Mouse (Mus musculus) liver, embryonic 14.5 days (tissue): ENCODE measurements around the gene Gm6880. TPM values are rescaled to one million over a fixed set of nuclear protein-coding genes. Genes with fewer than 3 reads are reported as not detected.
"Not testable (repeated sequence)": the region's sequence is repeated elsewhere in the genome, so short reads cannot be mapped to it uniquely, and the experiment has no call there.

ENCODE experiments used
- ATAC-seq: fragments of 200-750 bp; cut with Nextera tagmentation; 2 replicates; pipeline ENCODE4 v1.8.0; 2017; ENCODE audit warnings: moderate number of reproducible peaks, mild to moderate bottlenecking, moderate library complexity; ENCODE audit not compliant: insufficient read depth
- DNase-seq, 3 experiments: peaks; one replicate each; pipeline ENCODE4 v3.0.0-alpha.2; 2012 to 2013; ENCODE audit warnings: low read depth in 3 of 3, low spot score in 3 of 3
- H3K27ac ChIP-seq: fragments of 300-500 bp; sonication (generic); 2 replicates; pipeline ENCODE4 v1.5.1; 2014; ENCODE audit warnings: moderate library complexity, mild to moderate bottlenecking, control low read depth, inconsistent platforms
- H3K27me3 ChIP-seq: fragments of 300-500 bp; sonication (generic); 2 replicates; pipeline ENCODE4 v1.6.1; 2014; ENCODE audit warnings: mild to moderate bottlenecking, low read length, moderate library complexity; ENCODE audit not compliant: control insufficient read depth, insufficient read depth
- H3K36me3 ChIP-seq: fragments of 300-500 bp; sonication (generic); replicated peaks from 2 replicates; pipeline ENCODE4 v1.6.1; 2014; ENCODE audit warnings: low read depth; ENCODE audit not compliant: control insufficient read depth, insufficient read depth
- H3K4me1 ChIP-seq, 2 experiments: fragments of 200-500 bp in 1 of 2; fragments of 300-500 bp in 1 of 2; sonication (generic) in 1 of 2; replicated peaks; 2 replicates each; pipeline ENCODE4 v1.6.1; 2012 to 2014; ENCODE audit warnings: antibody characterized with exemption in 1 of 2, inconsistent platforms in 1 of 2, low read length in 1 of 2; ENCODE audit not compliant: control insufficient read depth in 2 of 2, insufficient read depth in 2 of 2
- H3K4me2 ChIP-seq: fragments of 300-500 bp; sonication (generic); 2 replicates; pipeline ENCODE4 v1.6.1; 2014; ENCODE audit warnings: low read depth, mild to moderate bottlenecking, control low read depth, moderate library complexity
- H3K4me3 ChIP-seq, 2 experiments: fragments of 200-500 bp in 1 of 2; fragments of 300-500 bp in 1 of 2; sonication (generic) in 1 of 2; 2 replicates each; pipeline ENCODE4 v1.5.1; 2012 to 2014; ENCODE audit warnings: low read depth in 2 of 2, low read length in 2 of 2, mild to moderate bottlenecking in 2 of 2, control low read depth in 1 of 2, inconsistent platforms in 1 of 2, moderate library complexity in 1 of 2; ENCODE audit not compliant: insufficient read depth in 1 of 2
- H3K9ac ChIP-seq: fragments of 300-500 bp; sonication (generic); replicated peaks from 2 replicates; pipeline ENCODE4 v1.6.1; 2014; ENCODE audit warnings: mild to moderate bottlenecking, control low read depth, moderate library complexity
- H3K9me3 ChIP-seq: fragments of 300-500 bp; sonication (generic); 2 replicates; pipeline ENCODE4 v1.6.1; 2016; ENCODE audit warnings: low read length, mixed read lengths; ENCODE audit not compliant: control insufficient read depth
- CTCF ChIP-seq: IDR thresholded peaks from 2 replicates; pipeline ENCODE4 v1.5.1; 2016; ENCODE audit warnings: antibody characterized with exemption, low read depth, control low read depth
- EP300 ChIP-seq: IDR thresholded peaks from 2 replicates; pipeline ENCODE4 v1.6.1; 2016; ENCODE audit warnings: antibody characterized with exemption, low read depth
- WGBS: fragments of 180-500 bp; shearing (Covaris S2); extraction: QIAGEN DNeasy Blood & Tissue Kit; methylation state at CpG from one replicate; pipeline ENCODE4 v1.1.7; 2014; ENCODE audit not compliant: insufficient replicate concordance; 5-methylcytosine and 5-hydroxymethylcytosine counted together
- polyA plus RNA-seq, 2 experiments: library from polyadenylated mRNA; depleted of rRNA in 1 of 2; stranded (reverse) in 1 of 2; unstranded in 1 of 2; fragments of >200 nt; fragmentation: Nextera tagmentation in 1 of 2; extraction: Ambion mirVana in 1 of 2; gene quantifications; 2 replicates each; pipeline versions ENCODE4 v1.2.1 to v1.2.3; 2012 to 2014

Gene Gm6880
- polyA plus RNA-seq (2012; rRNA removed) (not detected in 2 replicates), polyA plus RNA-seq (2014; fragmentation: Nextera tagmentation; extraction: Ambion mirVana) (not detected in 2 replicates)

DNA sequence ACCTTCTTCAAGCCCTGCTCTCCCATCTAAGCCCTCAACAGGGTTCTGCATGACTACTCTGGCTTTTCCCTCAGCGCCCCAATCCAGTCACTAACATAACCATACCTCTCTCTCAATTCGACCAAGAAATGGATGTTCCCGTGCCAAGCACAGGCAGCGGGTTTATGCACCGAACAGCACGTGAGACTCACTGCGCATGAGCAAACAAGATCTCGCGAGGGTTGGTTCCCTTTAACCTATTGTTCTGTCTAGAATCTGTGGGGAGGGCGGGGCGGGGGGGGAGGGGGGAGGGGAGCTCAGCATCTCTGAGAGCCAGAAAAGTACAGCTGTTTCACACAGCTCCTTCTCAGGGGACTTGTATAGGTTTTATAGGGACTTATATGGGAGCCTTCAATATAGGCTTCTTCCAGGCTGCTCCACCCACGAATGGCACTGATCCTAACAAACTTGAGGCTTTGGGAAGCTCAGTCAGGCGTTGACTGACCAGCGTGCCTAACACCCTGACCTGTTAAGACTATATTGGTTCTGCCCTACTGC lies at the start of gene Gm6880:
Gene Gm6880, minus strand, starts transcription at position 51 of the 537 bp plus-strand sequence.
- H3K4me1 ChIP-seq, H3K27me3 ChIP-seq, H3K27ac ChIP-seq, H3K9ac ChIP-seq, ATAC-seq, H3K4me3 ChIP-seq, H3K9me3 ChIP-seq, H3K4me2 ChIP-seq, DNase-seq, H3K36me3 ChIP-seq: not testable (repeated sequence)
- 65% methylated on average over 13 of the region's 14 CpGs for WGBS

DNA sequence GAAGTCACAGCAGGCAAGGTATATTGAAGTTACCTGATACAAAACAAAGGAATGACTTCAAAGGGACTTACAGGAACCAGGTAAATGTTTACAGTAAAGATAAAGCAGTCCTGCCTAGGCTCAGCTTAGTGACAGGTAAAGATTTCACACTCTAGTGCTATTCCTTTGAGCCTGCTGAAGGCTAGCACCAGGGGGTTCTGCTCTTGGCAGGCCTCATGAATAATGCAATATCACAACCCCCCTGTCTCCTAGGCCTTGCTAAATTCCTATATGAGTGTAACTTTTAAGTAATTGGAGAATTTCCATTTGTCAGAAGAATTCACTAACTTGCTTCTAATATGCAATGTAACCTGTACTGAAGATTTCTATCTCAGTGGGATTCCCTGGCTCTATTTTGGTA lies 36.3 kb upstream of the Gm6880 start:
- not testable (repeated sequence) for H3K36me3 ChIP-seq, DNase-seq, H3K27me3 ChIP-seq, H3K9ac ChIP-seq, H3K4me3 ChIP-seq, H3K9me3 ChIP-seq, H3K27ac ChIP-seq, H3K4me2 ChIP-seq, H3K4me1 ChIP-seq, ATAC-seq

DNA sequence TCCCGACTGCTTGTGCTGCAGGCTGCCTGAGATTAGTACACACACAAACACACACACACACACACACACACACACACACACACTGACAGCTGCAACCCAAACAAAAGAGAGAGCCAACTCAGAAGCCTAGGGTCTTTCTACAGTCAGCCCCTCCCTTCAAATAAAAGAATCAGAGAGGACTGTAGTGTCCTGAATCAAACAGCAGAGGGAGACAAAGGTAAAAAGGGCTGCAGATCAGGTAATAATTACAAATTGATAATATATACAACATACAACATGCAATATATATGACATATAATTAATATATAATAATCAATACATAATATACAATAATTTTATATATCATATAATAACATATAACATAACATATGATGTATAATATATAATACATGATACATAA lies 15.9 kb upstream of the Gm6880 start:
- H3K4me1 ChIP-seq = no peaks in the 10 kb centered on the region
- H3K9ac ChIP-seq = no peak overlapping the region
- TF ChIP-seq EP300 (no peak), CTCF (peak; percentile 14; the same call in 1 of the 2 replicates)
- H3K27me3 ChIP-seq = no peaks in the 10 kb centered on the region
- WGBS = 54% methylated on average over 1 of the region's 1 CpGs
- H3K4me2 ChIP-seq = no peak overlapping the region
- ATAC-seq (no peak), DNase-seq (no peak)
- no peaks in the 10 kb centered on the region for H3K36me3 ChIP-seq
- H3K9me3 ChIP-seq = no peaks in the 10 kb centered on the region
- H3K4me3 ChIP-seq = no peak overlapping the region
- no peak overlapping the region for H3K27ac ChIP-seq

DNA sequence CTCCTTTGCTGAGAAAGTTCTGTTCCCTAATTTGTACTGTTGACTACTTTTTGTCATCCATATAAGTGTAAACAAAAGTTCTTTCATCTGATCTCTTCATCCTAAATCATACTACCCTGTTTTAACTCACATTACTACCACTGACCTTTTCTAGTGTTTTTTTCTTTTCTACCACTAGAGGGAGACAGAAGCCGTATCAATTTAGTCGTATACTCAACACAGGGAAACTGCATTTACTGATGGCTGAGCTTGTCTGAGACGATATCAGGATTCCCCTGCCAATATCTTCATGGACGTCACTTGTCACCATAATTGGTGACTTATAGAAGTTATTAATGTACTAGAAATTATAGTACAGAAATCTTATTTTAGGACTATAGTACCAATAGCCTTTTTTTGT lies 28.4 kb downstream of the Gm6880 start:
- 6% methylated on average over 4 of the region's 4 CpGs for WGBS
- Histone ChIP-seq H3K4me3 (no peak overlapping the region), H3K27me3 (no peaks in the 10 kb centered on the region), H3K4me1 (no peaks in the 10 kb centered on the region), H3K36me3 (peaks cover 9% of the 10 kb centered on the region), H3K9me3 (no peaks in the 10 kb centered on the region), H3K4me2 (no peak overlapping the region), H3K9ac (no peak overlapping the region), H3K27ac (no peak overlapping the region)
- ATAC-seq (peak; percentile 39; the same call in 1 of the 2 replicates), DNase-seq (peak in 1 of 3 experiments; percentile 3)
- TF ChIP-seq EP300 (no peak), CTCF (peak; percentile 53; the same call in 1 of the 2 replicates)

DNA sequence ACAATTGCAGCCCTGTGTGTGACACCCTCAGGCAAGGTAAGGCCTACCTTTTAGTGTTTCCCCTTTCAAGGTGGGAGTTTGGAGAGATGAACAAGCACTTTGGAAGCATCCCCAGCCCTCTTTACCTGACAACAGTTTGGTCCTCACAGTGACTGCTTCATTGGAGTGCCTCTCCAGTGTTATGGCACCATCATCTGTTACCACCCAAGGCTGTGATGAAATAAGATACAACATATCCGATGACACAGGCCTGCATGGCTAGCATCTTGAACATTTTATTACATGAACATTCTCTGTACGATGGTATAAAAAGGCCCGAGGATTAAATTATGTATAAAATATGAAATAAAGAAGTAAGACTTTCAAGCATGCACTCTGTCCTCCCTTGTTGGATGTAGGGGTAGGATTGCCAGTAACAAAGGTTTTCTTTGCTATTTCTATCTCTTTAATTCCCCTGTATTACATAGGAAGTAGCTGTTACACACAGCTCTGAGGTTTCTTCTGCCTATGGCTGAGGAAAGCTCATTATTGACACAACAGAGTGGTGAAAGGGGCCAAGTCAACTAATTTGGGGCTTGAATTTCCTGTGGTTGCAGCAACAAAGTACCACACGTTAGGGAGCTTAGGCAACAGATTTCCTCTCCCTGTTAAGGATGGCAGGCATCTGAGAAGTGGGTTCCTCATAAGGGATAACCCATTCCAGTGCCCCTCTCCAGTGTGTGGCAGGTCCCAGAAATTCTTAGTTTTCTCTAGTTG lies 29.9 kb downstream of the Gm6880 start:
- DNase-seq (no peak), ATAC-seq (no peak)
- Histone ChIP-seq H3K36me3 (peaks cover 9% of the 10 kb centered on the region), H3K4me3 (no peak overlapping the region), H3K9ac (no peak overlapping the region), H3K4me1 (no peaks in the 10 kb centered on the region), H3K27ac (no peak overlapping the region), H3K4me2 (no peak overlapping the region), H3K9me3 (no peaks in the 10 kb centered on the region), H3K27me3 (no peaks in the 10 kb centered on the region)
- WGBS = 58% methylated on average over 4 of the region's 4 CpGs
- TF ChIP-seq EP300 (no peak), CTCF (no peak)

Other genes with a start within 250 kb of the Gm6880 start
- gene Flna, start 231.6 kb downstream of the Gm6880 start, polyA plus RNA-seq (2012; rRNA removed) = 56.3 and 69.6 TPM in 2 replicates
- gene Flna, start 231.6 kb downstream of the Gm6880 start, polyA plus RNA-seq (2014; fragmentation: Nextera tagmentation; extraction: Ambion mirVana) = 36.6 and 39.2 TPM in 2 replicates
- 27.3 and 43.6 TPM in 2 replicates for gene Emd, start 226.7 kb downstream of the Gm6880 start, polyA plus RNA-seq (2012; rRNA removed)
- gene Emd, start 226.7 kb downstream of the Gm6880 start, polyA plus RNA-seq (2014; fragmentation: Nextera tagmentation; extraction: Ambion mirVana) = 9.4 and 11.1 TPM in 2 replicates
- 942 and 1,216 TPM in 2 replicates for gene Rpl10, start 210.6 kb downstream of the Gm6880 start, polyA plus RNA-seq (2012; rRNA removed)
- 522 and 532 TPM in 2 replicates for gene Rpl10, start 210.6 kb downstream of the Gm6880 start, polyA plus RNA-seq (2014; fragmentation: Nextera tagmentation; extraction: Ambion mirVana)
- 16.1 and 18.7 TPM in 2 replicates for gene Taz, start 199.5 kb downstream of the Gm6880 start, polyA plus RNA-seq (2012; rRNA removed)
- 18.7 and 21.6 TPM in 2 replicates for gene Taz, start 199.5 kb downstream of the Gm6880 start, polyA plus RNA-seq (2014; fragmentation: Nextera tagmentation; extraction: Ambion mirVana)
- gene Dnase1l1, start 199.1 kb downstream of the Gm6880 start, polyA plus RNA-seq (2012; rRNA removed) = 19.5 and 22.6 TPM in 2 replicates
- 20.9 and 23.8 TPM in 2 replicates for gene Dnase1l1, start 199.1 kb downstream of the Gm6880 start, polyA plus RNA-seq (2014; fragmentation: Nextera tagmentation; extraction: Ambion mirVana)
- 64.7 and 69.6 TPM in 2 replicates for gene Atp6ap1, start 184.3 kb downstream of the Gm6880 start, polyA plus RNA-seq (2012; rRNA removed)
- 54.1 and 60.6 TPM in 2 replicates for gene Atp6ap1, start 184.3 kb downstream of the Gm6880 start, polyA plus RNA-seq (2014; fragmentation: Nextera tagmentation; extraction: Ambion mirVana)
- 95.0 and 105 TPM in 2 replicates for gene Gdi1, start 176.4 kb downstream of the Gm6880 start, polyA plus RNA-seq (2012; rRNA removed)
- 31.9 and 35.5 TPM in 2 replicates for gene Gdi1, start 176.4 kb downstream of the Gm6880 start, polyA plus RNA-seq (2014; fragmentation: Nextera tagmentation; extraction: Ambion mirVana)
- 8.2 and 21.3 TPM in 2 replicates for gene Fam50a, start 168.4 kb downstream of the Gm6880 start, polyA plus RNA-seq (2012; rRNA removed)
- gene Fam50a, start 168.4 kb downstream of the Gm6880 start, polyA plus RNA-seq (2014; fragmentation: Nextera tagmentation; extraction: Ambion mirVana) = 20.7 and 26.4 TPM in 2 replicates
- gene Plxna3, start 152.3 kb downstream of the Gm6880 start, polyA plus RNA-seq (2012; rRNA removed) = 2.9 and 3.9 TPM in 2 replicates
- gene Plxna3, start 152.3 kb downstream of the Gm6880 start, polyA plus RNA-seq (2014; fragmentation: Nextera tagmentation; extraction: Ambion mirVana) = 0.51 and 1.0 TPM in 2 replicates
- gene Lage3, start 127.8 kb downstream of the Gm6880 start, polyA plus RNA-seq (2012; rRNA removed) = 51.9 and 55.2 TPM in 2 replicates
- 56.1 and 57.5 TPM in 2 replicates for gene Lage3, start 127.8 kb downstream of the Gm6880 start, polyA plus RNA-seq (2014; fragmentation: Nextera tagmentation; extraction: Ambion mirVana)
- gene Ubl4a, start 108.2 kb downstream of the Gm6880 start, polyA plus RNA-seq (2012; rRNA removed) = 19.2 and 19.7 TPM in 2 replicates
- gene Ubl4a, start 108.2 kb downstream of the Gm6880 start, polyA plus RNA-seq (2014; fragmentation: Nextera tagmentation; extraction: Ambion mirVana) = 45.5 and 49.1 TPM in 2 replicates
- gene Slc10a3, start 108.0 kb downstream of the Gm6880 start, polyA plus RNA-seq (2012; rRNA removed) = 4.5 and 5.1 TPM in 2 replicates
- 6.5 and 6.9 TPM in 2 replicates for gene Slc10a3, start 108.0 kb downstream of the Gm6880 start, polyA plus RNA-seq (2014; fragmentation: Nextera tagmentation; extraction: Ambion mirVana)
- gene Fam3a, start 88.1 kb downstream of the Gm6880 start, polyA plus RNA-seq (2012; rRNA removed) = 7.5 and 7.8 TPM in 2 replicates
- gene Fam3a, start 88.1 kb downstream of the Gm6880 start, polyA plus RNA-seq (2014; fragmentation: Nextera tagmentation; extraction: Ambion mirVana) = 7.1 and 7.5 TPM in 2 replicates
- gene Ikbkg, start 88.1 kb downstream of the Gm6880 start, polyA plus RNA-seq (2012; rRNA removed) = 6.9 and 13.2 TPM in 2 replicates
- gene Ikbkg, start 88.1 kb downstream of the Gm6880 start, polyA plus RNA-seq (2014; fragmentation: Nextera tagmentation; extraction: Ambion mirVana) = 18.5 and 23.0 TPM in 2 replicates
- 26.3 and 28.7 TPM in 2 replicates for gene G6pdx, start 52.2 kb downstream of the Gm6880 start, polyA plus RNA-seq (2012; rRNA removed)
- 44.7 and 49.5 TPM in 2 replicates for gene G6pdx, start 52.2 kb downstream of the Gm6880 start, polyA plus RNA-seq (2014; fragmentation: Nextera tagmentation; extraction: Ambion mirVana)
- not detected in 2 replicates for gene Olfr1326-ps1, start 93.5 kb upstream of the Gm6880 start, polyA plus RNA-seq (2012; rRNA removed)
- not detected in 2 replicates for gene Olfr1326-ps1, start 93.5 kb upstream of the Gm6880 start, polyA plus RNA-seq (2014; fragmentation: Nextera tagmentation; extraction: Ambion mirVana)
- not detected in 2 replicates for gene Olfr1325, start 111.3 kb upstream of the Gm6880 start, polyA plus RNA-seq (2012; rRNA removed)
- gene Olfr1325, start 111.3 kb upstream of the Gm6880 start, polyA plus RNA-seq (2014; fragmentation: Nextera tagmentation; extraction: Ambion mirVana) = not detected in 2 replicates
- not detected in 2 replicates for gene Gm5640, start 164.2 kb upstream of the Gm6880 start, polyA plus RNA-seq (2012; rRNA removed)
- gene Gm5640, start 164.2 kb upstream of the Gm6880 start, polyA plus RNA-seq (2014; fragmentation: Nextera tagmentation; extraction: Ambion mirVana) = not detected in 2 replicates